Mouse (Mus musculus): ENCODE data around the gene Myt1l. TPM values are rescaled to one million over a fixed set of nuclear protein-coding genes. Genes with fewer than 3 reads are reported as not detected.

Gene Myt1l
- total and polyA plus RNA-seq, 2 experiments from 2014 or later = 68.6 to 173 TPM

DNA sequence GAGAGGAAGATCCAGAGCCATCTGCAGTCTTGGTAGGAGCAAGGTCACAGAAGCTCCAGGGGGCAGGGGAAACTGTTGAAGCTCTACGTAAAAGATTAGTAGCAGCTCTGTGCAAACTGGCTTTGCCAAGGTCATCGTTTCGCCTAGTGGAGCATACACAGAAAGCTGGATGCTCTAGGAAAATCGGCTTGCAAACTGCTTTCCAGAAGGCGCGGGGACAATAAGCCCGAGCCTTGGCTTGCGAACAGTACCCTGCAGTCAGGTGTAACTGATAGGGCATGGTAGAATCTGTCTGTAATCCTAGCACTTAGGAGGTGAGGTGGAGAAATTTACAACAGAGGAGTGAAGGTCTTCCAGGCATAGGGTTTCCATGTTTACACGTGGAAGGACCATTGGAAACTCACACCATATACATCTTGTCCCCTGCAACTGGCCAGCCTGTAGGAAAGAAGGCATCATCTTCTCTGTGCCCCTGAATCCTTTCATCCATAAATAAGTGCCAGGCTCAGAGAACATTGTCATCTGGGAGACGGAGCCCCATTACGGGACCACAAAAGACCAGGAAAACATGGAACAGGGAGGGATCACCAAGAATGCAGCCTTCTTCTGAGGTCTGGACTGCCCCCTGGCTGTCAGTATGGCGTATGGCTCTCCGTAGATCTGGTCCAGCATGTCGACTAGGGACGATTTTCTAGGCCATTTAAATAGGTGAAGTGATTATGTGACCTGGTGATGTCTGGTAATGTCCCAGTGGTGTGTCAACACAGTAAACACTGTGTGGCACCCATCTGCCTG lies 100.0 kb downstream of the Myt1l start:
- DNase-seq (ENCODE audit: low spot score) = peak; percentile 67
- 52% methylated on average over 15 of the region's 15 CpGs for WGBS
- peak; percentile 80 for TF ChIP-seq CTCF (IDR thresholded peaks at IDR 0.05; ENCODE audit: low read depth)

GRCm38 (mm10) chr12:29629875-29630538 lies 101.8 kb downstream of the Myt1l start:
- Histone ChIP-seq H3K27ac (peak overlapping the region; percentile 69), H3K9me3 (ENCODE audit: low read length) (no peaks in the 10 kb centered on the region), H3K4me3 (ENCODE audit: low read length) (no peak overlapping the region), H3K36me3 (ENCODE audit: insufficient read depth, low read length) (no peaks in the 10 kb centered on the region), H3K4me1 (ENCODE audit: insufficient read depth, low read length) (peaks cover 16% of the 10 kb centered on the region), H3K9ac (replicated peaks; ENCODE audit: low read length) (0 out of 2 replicates have a peak overlapping the region, but pooled peaks have one; percentile 24), H3K27me3 (ENCODE audit: insufficient read depth, low read length) (no peaks in the 10 kb centered on the region), H3K4me2 (ENCODE audit: low read depth, low read length) (no peak overlapping the region)
- WGBS = 30% methylated on average over 10 of the region's 10 CpGs
- DNase-seq (ENCODE audit: low spot score) (peak; percentile 53), ATAC-seq (peak; percentile 65)
- peak; percentile 20 for TF ChIP-seq CTCF (IDR thresholded peaks at IDR 0.05; ENCODE audit: low read depth)

More for the DNA sequence above, 100.0 kb downstream of the Myt1l start:
- H3K9ac ChIP-seq (replicated peaks; ENCODE audit: low read length) = no peak overlapping the region
- no peaks in the 10 kb centered on the region for H3K36me3 ChIP-seq (ENCODE audit: insufficient read depth, low read length)
- H3K4me3 ChIP-seq (ENCODE audit: low read length) = no peak overlapping the region
- H3K27me3 ChIP-seq (ENCODE audit: insufficient read depth, low read length) = no peaks in the 10 kb centered on the region
- no peaks in the 10 kb centered on the region for H3K9me3 ChIP-seq (ENCODE audit: low read length)
- peak; percentile 71 for ATAC-seq
- H3K4me1 ChIP-seq (ENCODE audit: insufficient read depth, low read length) = peaks cover 16% of the 10 kb centered on the region
- no peak overlapping the region for H3K4me2 ChIP-seq (ENCODE audit: low read depth, low read length)
- H3K27ac ChIP-seq = peak overlapping the region; percentile 62; the same call in 1 of the 2 replicates

DNA sequence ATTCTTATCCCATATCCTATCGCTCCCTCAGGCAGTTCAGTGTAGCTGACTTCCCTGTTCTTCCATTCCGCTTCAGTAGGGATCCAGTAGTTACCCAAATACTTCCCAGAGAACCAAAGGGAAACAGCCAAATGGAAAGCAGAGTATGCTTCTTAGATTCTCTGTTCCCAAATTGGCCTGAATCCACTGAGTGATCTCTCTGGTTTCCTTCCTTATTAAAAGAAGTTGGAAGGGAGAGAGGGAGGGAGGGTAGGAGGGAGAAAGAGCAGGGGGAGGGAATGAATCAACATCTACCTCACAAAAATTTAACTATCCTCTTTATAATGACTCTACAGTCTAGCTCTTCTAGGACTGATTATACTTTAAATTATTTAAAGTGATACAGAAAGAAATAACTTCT lies 106.3 kb downstream of the Myt1l start:
- Histone ChIP-seq H3K4me3 (ENCODE audit: low read length) (no peak overlapping the region), H3K27ac (no peak overlapping the region), H3K27me3 (ENCODE audit: insufficient read depth, low read length) (no peaks in the 10 kb centered on the region), H3K4me2 (ENCODE audit: low read depth, low read length) (no peak overlapping the region), H3K9ac (replicated peaks; ENCODE audit: low read length) (no peak overlapping the region), H3K4me1 (ENCODE audit: insufficient read depth, low read length) (peaks cover 8% of the 10 kb centered on the region; the same call in 1 of the 2 replicates), H3K9me3 (ENCODE audit: low read length) (no peaks in the 10 kb centered on the region), H3K36me3 (ENCODE audit: insufficient read depth, low read length) (no peaks in the 10 kb centered on the region)
- WGBS = 67% methylated on average over 2 of the region's 2 CpGs
- no peak for TF ChIP-seq CTCF (IDR thresholded peaks at IDR 0.05; ENCODE audit: low read depth)
- DNase-seq (ENCODE audit: low spot score) (no peak), ATAC-seq (no peak)

GRCm38 (mm10) chr12:29639543-29640196 lies 111.5 kb downstream of the Myt1l start:
- no peaks in the 10 kb centered on the region for H3K9me3 ChIP-seq (ENCODE audit: low read length)
- no peak overlapping the region for H3K4me3 ChIP-seq (ENCODE audit: low read length)
- ATAC-seq = peak; percentile 52; the same call in 1 of the 2 replicates
- no peaks in the 10 kb centered on the region for H3K27me3 ChIP-seq (ENCODE audit: insufficient read depth, low read length)
- H3K9ac ChIP-seq (replicated peaks; ENCODE audit: low read length) = no peak overlapping the region
- H3K36me3 ChIP-seq (ENCODE audit: insufficient read depth, low read length) = no peaks in the 10 kb centered on the region
- WGBS = 42% methylated on average over 11 of the region's 11 CpGs
- no peak for TF ChIP-seq CTCF (IDR thresholded peaks at IDR 0.05; ENCODE audit: low read depth)
- 0 out of 2 replicates have a peak, but pooled peaks cover 5% of the 10 kb centered on the region for H3K4me1 ChIP-seq (ENCODE audit: insufficient read depth, low read length)
- H3K27ac ChIP-seq = peak overlapping the region; percentile 22; the same call in 1 of the 2 replicates
- peak; percentile 57 for DNase-seq (ENCODE audit: low spot score)
- H3K4me2 ChIP-seq (ENCODE audit: low read depth, low read length) = no peak overlapping the region

DNA sequence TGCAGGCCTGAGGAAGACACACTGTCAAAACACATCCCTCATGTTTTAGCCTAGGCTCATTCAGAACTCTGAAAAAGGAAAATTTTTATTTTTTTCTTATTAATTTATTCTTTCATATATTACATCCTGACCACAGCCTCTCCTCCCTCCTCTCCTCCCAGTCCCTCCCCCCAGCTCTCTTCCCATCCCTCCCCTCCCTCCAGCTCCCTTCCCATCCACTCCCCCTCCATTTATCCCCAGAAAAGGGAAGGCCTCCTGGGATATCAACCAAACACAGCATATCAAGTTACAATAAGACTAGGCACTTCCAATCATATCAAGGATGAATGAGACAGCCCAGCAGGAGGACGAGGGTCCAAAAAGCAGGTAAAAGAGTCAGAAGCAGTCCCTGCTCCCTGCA lies 112.0 kb downstream of the Myt1l start:
- H3K4me2 ChIP-seq (ENCODE audit: low read depth, low read length) = no peak overlapping the region
- H3K9ac ChIP-seq (replicated peaks; ENCODE audit: low read length) = no peak overlapping the region
- no peaks in the 10 kb centered on the region for H3K9me3 ChIP-seq (ENCODE audit: low read length)
- H3K27me3 ChIP-seq (ENCODE audit: insufficient read depth, low read length) = no peaks in the 10 kb centered on the region
- 0 out of 2 replicates have a peak, but pooled peaks cover 5% of the 10 kb centered on the region for H3K4me1 ChIP-seq (ENCODE audit: insufficient read depth, low read length)
- TF ChIP-seq CTCF (IDR thresholded peaks at IDR 0.05; ENCODE audit: low read depth) = no peak
- H3K36me3 ChIP-seq (ENCODE audit: insufficient read depth, low read length) = no peaks in the 10 kb centered on the region
- 27% methylated on average over 1 of the region's 1 CpGs for WGBS
- no peak for DNase-seq (ENCODE audit: low spot score)
- H3K4me3 ChIP-seq (ENCODE audit: low read length) = no peak overlapping the region
- no peak for ATAC-seq
- H3K27ac ChIP-seq = 0 out of 2 replicates have a peak overlapping the region, but pooled peaks have one; percentile 22

- 0 out of 2 replicates have a peak, but pooled peaks cover 5% of the 10 kb centered on the region for H3K4me1 ChIP-seq (ENCODE audit: insufficient read depth, low read length)
- H3K4me2 ChIP-seq (ENCODE audit: low read depth, low read length) = no peak overlapping the region
- ATAC-seq (peak; percentile 37; the same call in 1 of the 2 replicates), DNase-seq (ENCODE audit: low spot score) (peak; percentile 33)
- 10% methylated on average over 4 of the region's 4 CpGs for WGBS
- no peak overlapping the region for H3K9ac ChIP-seq (replicated peaks; ENCODE audit: low read length)
- H3K36me3 ChIP-seq (ENCODE audit: insufficient read depth, low read length) = no peaks in the 10 kb centered on the region
- TF ChIP-seq CTCF (IDR thresholded peaks at IDR 0.05; ENCODE audit: low read depth) = no peak
- H3K4me3 ChIP-seq (ENCODE audit: low read length) = no peak overlapping the region
- H3K9me3 ChIP-seq (ENCODE audit: low read length) = no peaks in the 10 kb centered on the region
- H3K27me3 ChIP-seq (ENCODE audit: insufficient read depth, low read length) = no peaks in the 10 kb centered on the region
- peak overlapping the region; percentile 22 for H3K27ac ChIP-seq
These were observed 114.7 kb downstream of the Myt1l start for GRCm38 (mm10) chr12:29642915-29643314.
